Mouse (Mus musculus) forebrain, embryonic 11.5 days (tissue): ENCODE measurements at regions not wholly inside any gene's neighbourhood (a gene's known extent, or its start where the extent isn't known, plus 50 kb on each side); places are given as distances from the start of the nearest gene placed in this dataset.

Experiments used
- ATAC-seq: fragments of 200-750 bp; cut with Nextera tagmentation; replicated peaks from 2 replicates; pipeline ENCODE4 v1.8.0; 2017; ENCODE audit warnings: moderate TSS enrichment; ENCODE audit not compliant: low FRiP score
- DNase-seq: peaks from one replicate; pipeline ENCODE4 v3.0.0-alpha.2; 2017; ENCODE audit warnings: low spot score
- H3K27ac ChIP-seq: fragments of 300-500 bp; sonication (generic); 2 replicates; pipeline ENCODE4 v1.5.1; 2014; ENCODE audit warnings: low read depth, low read length
- H3K27me3 ChIP-seq: fragments of 300-500 bp; sonication (generic); 2 replicates; pipeline ENCODE4 v1.6.1; 2014; ENCODE audit warnings: mild to moderate bottlenecking, low read length, mixed read lengths; ENCODE audit not compliant: control insufficient read depth, insufficient read depth
- H3K36me3 ChIP-seq: fragments of 300-500 bp; sonication (generic); 2 replicates; pipeline ENCODE4 v1.6.1; 2014; ENCODE audit warnings: mild to moderate bottlenecking, low read length, moderate library complexity, mixed read lengths; ENCODE audit not compliant: control insufficient read depth, insufficient read depth
- H3K4me1 ChIP-seq: fragments of 300-500 bp; sonication (generic); replicated peaks from 2 replicates; pipeline ENCODE4 v1.6.1; 2014; ENCODE audit warnings: low read length, mixed read lengths; ENCODE audit not compliant: control insufficient read depth, insufficient read depth
- H3K4me2 ChIP-seq: fragments of 300-500 bp; sonication (generic); 2 replicates; pipeline ENCODE4 v1.6.1; 2014; ENCODE audit warnings: low read depth, mild to moderate bottlenecking, low read length, moderate library complexity, mixed read lengths; ENCODE audit not compliant: severe bottlenecking
- H3K4me3 ChIP-seq: fragments of 300-500 bp; sonication (generic); 2 replicates; pipeline ENCODE4 v1.5.1; 2014; ENCODE audit warnings: low read depth, low read length
- H3K9ac ChIP-seq: fragments of 300-500 bp; sonication (generic); 2 replicates; pipeline ENCODE4 v1.6.1; 2014; ENCODE audit warnings: low read length
- H3K9me3 ChIP-seq: fragments of 300-500 bp; sonication (generic); 2 replicates; pipeline ENCODE4 v1.6.1; 2016; ENCODE audit warnings: low read length, mixed read lengths; ENCODE audit not compliant: control insufficient read depth
- WGBS: fragments of 180-500 bp; shearing (Covaris S2); extraction: QIAGEN DNeasy Blood & Tissue Kit; methylation state at CpG from one replicate; pipeline ENCODE4 v1.1.7; 2014; 5-methylcytosine and 5-hydroxymethylcytosine counted together

DNA sequence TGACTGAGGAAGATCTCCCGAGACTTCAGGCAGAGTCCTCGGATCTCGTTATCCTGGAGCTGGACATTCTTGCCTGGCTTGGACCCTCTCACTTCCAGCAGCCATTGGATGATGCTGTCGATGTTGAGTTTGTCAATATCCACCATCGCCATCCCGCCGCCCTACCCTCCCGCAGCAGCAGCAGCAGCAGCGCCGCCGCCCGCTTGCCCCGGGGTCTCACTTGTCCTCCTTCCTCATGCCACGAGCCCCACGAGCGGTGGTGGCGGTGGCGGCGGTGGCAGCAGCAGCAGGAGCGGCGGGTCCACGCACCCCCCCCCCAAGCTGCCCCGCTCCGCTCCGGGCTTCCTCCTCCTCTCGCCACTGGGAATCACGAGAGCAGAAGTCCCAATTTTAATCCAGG lies 115.1 kb upstream of the Taf1b start:
- Histone ChIP-seq H3K4me2 (no peak overlapping the region), H3K27me3 (no peaks in the 10 kb centered on the region), H3K36me3 (no peaks in the 10 kb centered on the region), H3K9ac (no peak overlapping the region), H3K9me3 (peaks cover 6% of the 10 kb centered on the region), H3K4me3 (no peak overlapping the region), H3K27ac (no peak overlapping the region), H3K4me1 (no peaks in the 10 kb centered on the region)
- no peak for ATAC-seq
- 86% methylated on average over 27 of the region's 27 CpGs for WGBS
- DNase-seq, result no peak

DNA sequence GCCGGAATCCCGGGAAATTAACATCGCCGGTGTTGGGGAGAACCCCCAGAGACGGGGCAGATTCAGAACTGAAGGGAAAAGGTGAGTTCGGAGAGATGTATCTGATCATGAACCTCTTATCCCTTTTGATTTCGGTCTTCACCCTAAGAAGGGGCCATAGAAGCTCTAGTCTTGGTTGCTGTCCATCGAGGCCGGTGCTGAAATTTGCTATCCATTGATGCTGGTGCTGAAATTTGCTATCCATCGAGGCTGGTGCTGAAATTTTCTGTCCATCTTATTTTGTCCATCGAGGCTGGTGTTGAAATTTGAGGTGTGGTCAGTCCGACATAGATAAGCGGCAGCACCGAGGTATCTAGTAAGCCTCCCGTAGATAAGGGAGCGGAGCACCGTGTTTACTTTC lies 73.2 kb upstream of the Taf1b start:
- no peaks in the 10 kb centered on the region for H3K36me3 ChIP-seq

More for the DNA sequence above, 73.2 kb upstream of the Taf1b start:
- ATAC-seq, result no peak
- 68% methylated on average over 17 of the region's 17 CpGs for WGBS
- Histone ChIP-seq H3K9me3 (no peaks in the 10 kb centered on the region), H3K9ac (no peak overlapping the region), H3K27ac (no peak overlapping the region), H3K4me2 (no peak overlapping the region), H3K27me3 (no peaks in the 10 kb centered on the region), H3K4me1 (no peaks in the 10 kb centered on the region), H3K4me3 (no peak overlapping the region)
- DNase-seq, result peak; percentile 50
